Mouse (Mus musculus): Measurements from ENCODE around the gene Dnase2b.

Gene Dnase2b

GRCm38 (mm10) chr3:146616533-146617283, 1.3 kb upstream of the Dnase2b start:
- DNase-seq (ENCODE audit: low read depth in 2 of 2, low spot score in 2 of 2), result no peak

- no peak for DNase-seq (ENCODE audit: low read depth in 2 of 2, low spot score in 2 of 2)
These were observed 3.6 kb downstream of the Dnase2b start for GRCm38 (mm10) chr3:146611821-146612220.

- DNase-seq (ENCODE audit: low read depth in 2 of 2, low spot score in 2 of 2), result no peak
These were observed 4.1 kb downstream of the Dnase2b start for GRCm38 (mm10) chr3:146611261-146611660.

- no peak for DNase-seq (ENCODE audit: low read depth in 2 of 2, low spot score in 2 of 2)
These were observed 5.1 kb downstream of the Dnase2b start for GRCm38 (mm10) chr3:146610322-146610721.

GRCm38 (mm10) chr3:146607368-146607767, 8.0 kb downstream of the Dnase2b start:
- no peak for DNase-seq (ENCODE audit: low read depth in 2 of 2, low spot score in 2 of 2)

GRCm38 (mm10) chr3:146604647-146605046, 10.7 kb downstream of the Dnase2b start:
- DNase-seq (ENCODE audit: low read depth in 2 of 2, low spot score in 2 of 2), result no peak

- no peak for DNase-seq (ENCODE audit: low read depth in 2 of 2, low spot score in 2 of 2)
These were observed 12.9 kb downstream of the Dnase2b start for GRCm38 (mm10) chr3:146602531-146602930.

GRCm38 (mm10) chr3:146601205-146601604, 14.2 kb downstream of the Dnase2b start:
- no peak for DNase-seq (ENCODE audit: low read depth in 2 of 2, low spot score in 2 of 2)

- DNase-seq (ENCODE audit: low read depth in 2 of 2, low spot score in 2 of 2), result no peak
These were observed 16.0 kb downstream of the Dnase2b start for GRCm38 (mm10) chr3:146599198-146599900.

GRCm38 (mm10) chr3:146598411-146598810, 17.0 kb downstream of the Dnase2b start:
- DNase-seq (ENCODE audit: low read depth in 2 of 2, low spot score in 2 of 2), result no peak

GRCm38 (mm10) chr3:146596864-146597263, 18.5 kb downstream of the Dnase2b start:
- no peak for DNase-seq (ENCODE audit: low read depth in 2 of 2, low spot score in 2 of 2)

GRCm38 (mm10) chr3:146596387-146596786, 19.0 kb downstream of the Dnase2b start:
- DNase-seq (ENCODE audit: low read depth in 2 of 2, low spot score in 2 of 2), result no peak

- no peak for DNase-seq (ENCODE audit: low read depth in 2 of 2, low spot score in 2 of 2)
These were observed 20.0 kb downstream of the Dnase2b start for GRCm38 (mm10) chr3:146595440-146595839.

GRCm38 (mm10) chr3:146591601-146592000, 23.8 kb downstream of the Dnase2b start:
- no peak for DNase-seq (ENCODE audit: low read depth in 2 of 2, low spot score in 2 of 2)

GRCm38 (mm10) chr3:146591159-146591558, 24.2 kb downstream of the Dnase2b start:
- no peak for DNase-seq (ENCODE audit: low read depth in 2 of 2, low spot score in 2 of 2)

- DNase-seq (ENCODE audit: low read depth in 2 of 2, low spot score in 2 of 2), result no peak
These were observed 25.9 kb downstream of the Dnase2b start for GRCm38 (mm10) chr3:146589523-146589922.

- no peak for DNase-seq (ENCODE audit: low read depth in 2 of 2, low spot score in 2 of 2)
These were observed 28.8 kb downstream of the Dnase2b start for GRCm38 (mm10) chr3:146586616-146587015.

GRCm38 (mm10) chr3:146583908-146584307, 31.5 kb downstream of the Dnase2b start:
- DNase-seq (ENCODE audit: low read depth in 2 of 2, low spot score in 2 of 2), result no peak

GRCm38 (mm10) chr3:146583478-146583877, 31.9 kb downstream of the Dnase2b start:
- DNase-seq (ENCODE audit: low read depth in 2 of 2, low spot score in 2 of 2), result no peak

GRCm38 (mm10) chr3:146580039-146580729, 35.2 kb downstream of the Dnase2b start:
- DNase-seq (ENCODE audit: low read depth in 2 of 2, low spot score in 2 of 2), result no peak

- DNase-seq (ENCODE audit: low read depth in 2 of 2, low spot score in 2 of 2), result no peak
These were observed 37.8 kb downstream of the Dnase2b start for GRCm38 (mm10) chr3:146577591-146577990.

GRCm38 (mm10) chr3:146571341-146571740, 44.1 kb downstream of the Dnase2b start:
- DNase-seq (ENCODE audit: low read depth in 2 of 2, low spot score in 2 of 2), result no peak

All from CD8-positive naive resting alpha-beta T cell, adult 2 months (primary cell).